Comparison of ENCODE assay signal across 1 mouse cellular context in the genomic region with DNA sequence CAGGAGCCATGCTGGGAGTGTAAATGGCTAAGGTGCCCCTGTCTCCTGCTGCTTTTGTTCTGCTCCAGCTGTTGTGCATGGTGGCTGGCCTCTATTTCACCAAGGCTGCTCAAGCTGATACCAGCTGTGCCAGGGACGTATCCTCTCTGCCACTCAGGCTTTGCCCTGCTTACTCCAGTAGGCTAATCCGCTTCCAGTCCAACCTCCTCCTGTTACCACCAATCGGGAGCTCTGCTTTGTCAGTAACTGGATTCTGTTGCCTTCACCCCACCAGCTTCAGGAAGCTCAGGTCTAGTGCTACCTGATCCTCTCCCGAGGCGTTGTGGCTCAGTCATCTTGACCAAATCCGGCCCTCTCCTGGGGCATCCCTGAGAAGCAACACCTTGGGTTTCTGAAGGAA.
TF ChIP-seq lines count a peak whose summit lies in the region.

No protein-coding gene starts in this region.

TF ChIP-seq in ES-E14, 5 proteins besides CTCF, POLR2A, EP300 and RAD21:
- no peak for TF ChIP-seq HCFC1 (IDR thresholded peaks at IDR 0.05; ENCODE audit: borderline replicate concordance, insufficient read depth, low read length)
- no peak for TF ChIP-seq CHD2 (IDR thresholded peaks at IDR 0.05; ENCODE audit: low read depth, low read length)
- TF ChIP-seq MAFK (IDR thresholded peaks at IDR 0.05; ENCODE audit: insufficient read depth, low read depth, low read length): no peak
- no peak for TF ChIP-seq ZNF384 (IDR thresholded peaks at IDR 0.05; ENCODE audit: low read depth, low read length)
- TF ChIP-seq ZC3H11A (IDR thresholded peaks at IDR 0.05; ENCODE audit: borderline replicate concordance, low read depth, low read length): no peak
